Mouse (Mus musculus): ENCODE data around the gene Kalrn.
"Not testable (repeated sequence)": the region's sequence is repeated elsewhere in the genome, so short reads cannot be mapped to it uniquely, and the experiment has no call there.

Gene Kalrn

GRCm38 (mm10) chr16:34321066-34321790 lies 252.1 kb downstream of the Kalrn start:
- no peak for DNase-seq (ENCODE audit: low read depth in 2 of 2, low spot score in 2 of 2)

GRCm38 (mm10) chr16:34320023-34320800 lies 253.1 kb downstream of the Kalrn start:
- DNase-seq (ENCODE audit: low read depth in 2 of 2, low spot score in 2 of 2), result no peak

GRCm38 (mm10) chr16:34317110-34317509 lies 256.2 kb downstream of the Kalrn start:
- no peak for DNase-seq (ENCODE audit: low read depth in 2 of 2, low spot score in 2 of 2)

- DNase-seq (ENCODE audit: low read depth in 2 of 2, low spot score in 2 of 2), result no peak
Observed at GRCm38 (mm10) chr16:34316253-34316652, 257.1 kb downstream of the Kalrn start.

- DNase-seq (ENCODE audit: low read depth in 2 of 2, low spot score in 2 of 2), result no peak
Observed at GRCm38 (mm10) chr16:34314071-34314470, 259.3 kb downstream of the Kalrn start.

- no peak for DNase-seq (ENCODE audit: low read depth in 2 of 2, low spot score in 2 of 2)
Observed at GRCm38 (mm10) chr16:34311577-34311976, 261.8 kb downstream of the Kalrn start.

GRCm38 (mm10) chr16:34310363-34310762 lies 263.0 kb downstream of the Kalrn start:
- DNase-seq (ENCODE audit: low read depth in 2 of 2, low spot score in 2 of 2), result no peak

- no peak for DNase-seq (ENCODE audit: low read depth in 2 of 2, low spot score in 2 of 2)
Observed at GRCm38 (mm10) chr16:34308324-34308723, 265.0 kb downstream of the Kalrn start.

- DNase-seq (ENCODE audit: low read depth in 2 of 2, low spot score in 2 of 2), result no peak
Observed at GRCm38 (mm10) chr16:34307458-34307857, 265.9 kb downstream of the Kalrn start.

GRCm38 (mm10) chr16:34305586-34305985 lies 267.7 kb downstream of the Kalrn start:
- DNase-seq (ENCODE audit: low read depth in 2 of 2, low spot score in 2 of 2), result no peak

- DNase-seq (ENCODE audit: low read depth in 2 of 2, low spot score in 2 of 2), result not testable (repeated sequence)
Observed at GRCm38 (mm10) chr16:34303818-34304217, 269.5 kb downstream of the Kalrn start.

- no peak for DNase-seq (ENCODE audit: low read depth in 2 of 2, low spot score in 2 of 2)
Observed at GRCm38 (mm10) chr16:34302503-34302902, 270.8 kb downstream of the Kalrn start.

- no peak for DNase-seq (ENCODE audit: low read depth in 2 of 2, low spot score in 2 of 2)
Observed at GRCm38 (mm10) chr16:34302063-34302462, 271.3 kb downstream of the Kalrn start.

GRCm38 (mm10) chr16:34299226-34299625 lies 274.1 kb downstream of the Kalrn start:
- DNase-seq (ENCODE audit: low read depth in 2 of 2, low spot score in 2 of 2), result no peak

GRCm38 (mm10) chr16:34297911-34298682 lies 275.2 kb downstream of the Kalrn start:
- no peak for DNase-seq (ENCODE audit: low read depth in 2 of 2, low spot score in 2 of 2)

- DNase-seq (ENCODE audit: low read depth in 2 of 2, low spot score in 2 of 2), result no peak
Observed at GRCm38 (mm10) chr16:34294568-34294967, 278.8 kb downstream of the Kalrn start.

GRCm38 (mm10) chr16:34293675-34294074 lies 279.7 kb downstream of the Kalrn start:
- DNase-seq (ENCODE audit: low read depth in 2 of 2, low spot score in 2 of 2), result no peak

GRCm38 (mm10) chr16:34289583-34289982 lies 283.7 kb downstream of the Kalrn start:
- DNase-seq (ENCODE audit: low read depth in 2 of 2, low spot score in 2 of 2), result no peak

GRCm38 (mm10) chr16:34282026-34282425 lies 291.3 kb downstream of the Kalrn start:
- DNase-seq (ENCODE audit: low read depth in 2 of 2, low spot score in 2 of 2), result no peak

- no peak for DNase-seq (ENCODE audit: low read depth in 2 of 2, low spot score in 2 of 2)
Observed at GRCm38 (mm10) chr16:34279654-34280383, 293.5 kb downstream of the Kalrn start.

GRCm38 (mm10) chr16:34278249-34278790 lies 295.0 kb downstream of the Kalrn start:
- no peak for DNase-seq (ENCODE audit: low read depth in 2 of 2, low spot score in 2 of 2)

Measured in CD8-positive naive resting alpha-beta T cell, adult 2 months (primary cell).